Mouse (Mus musculus) MEL (cell line): ENCODE measurements around the gene BC037034.

Experiments used
- CTCF ChIP-seq, 3 experiments: IDR thresholded peaks in 2 of 3; conservative IDR thresholded peaks in 1 of 3; 2 replicates each; pipeline ENCODE4 v1.5.1; 2011 to 2012; ENCODE audit warnings: low read length in 3 of 3, low read depth in 2 of 3, mild to moderate bottlenecking in 2 of 3, improper control_type of control experiment in 1 of 3, inconsistent platforms in 1 of 3, mixed read lengths in 1 of 3, moderate library complexity in 1 of 3; ENCODE audit not compliant: control insufficient read depth in 1 of 3, insufficient read depth in 1 of 3, poor library complexity in 1 of 3, severe bottlenecking in 1 of 3
- EP300 ChIP-seq, 2 experiments: IDR thresholded peaks; 2 replicates each; pipeline ENCODE4 v1.6.1; 2011; ENCODE audit warnings: improper control_type of control experiment in 2 of 2, low read length in 2 of 2, low read depth in 1 of 2, mild to moderate bottlenecking in 1 of 2
- MYC ChIP-seq: IDR thresholded peaks from 2 replicates; pipeline ENCODE4 v1.6.1; 2011; ENCODE audit warnings: low read depth, mild to moderate bottlenecking, low read length, improper control_type of control experiment, moderate library complexity

DNA sequence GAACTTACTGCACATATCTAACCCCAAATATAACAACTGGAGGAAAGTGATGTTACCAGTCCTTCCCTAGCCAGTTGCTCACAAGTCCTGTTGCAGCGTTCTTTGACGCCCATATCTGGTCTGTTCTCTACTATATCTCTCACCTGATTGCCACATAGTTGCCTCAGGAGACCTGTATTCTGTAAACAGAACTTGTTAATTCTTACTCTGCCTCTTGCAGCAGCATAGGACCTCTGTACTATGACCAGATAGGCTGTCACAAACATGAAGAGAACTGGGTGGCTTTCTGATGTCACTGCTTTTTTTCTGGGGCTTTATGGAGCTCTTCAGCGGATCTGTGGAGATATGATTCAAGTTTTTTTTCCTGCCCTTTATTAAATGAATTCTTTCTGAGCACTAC, 49.0 kb upstream of the BC037034 start:
- TF ChIP-seq CTCF (IDR thresholded peaks at IDR 0.05 in 2 of 3, conservative IDR thresholded peaks at IDR 0.05 in 1 of 3; ENCODE audit: control insufficient read depth in 1 of 3, insufficient read depth in 1 of 3, low read depth in 2 of 3, low read length in 3 of 3, poor library complexity in 1 of 3, severe bottlenecking in 1 of 3) = no peak
- TF ChIP-seq EP300 (IDR thresholded peaks at IDR 0.05; ENCODE audit: low read depth in 1 of 2, low read length in 2 of 2) = no peak
- TF ChIP-seq MYC = no peak
